Mouse (Mus musculus) macrophage (primary cell): ENCODE data around the gene Bicral. TPM values are rescaled to one million over a fixed set of nuclear protein-coding genes. Genes with fewer than 3 reads are reported as not detected.
"Not testable (repeated sequence)": the region's sequence is repeated elsewhere in the genome, so short reads cannot be mapped to it uniquely, and the experiment has no call there.

ENCODE experiments used
- H3K27ac ChIP-seq: fragments of 350-480 bp; formaldehyde crosslinking; 2 replicates; pipeline ENCODE4 v1.9.0; 2021
- H3K36me3 ChIP-seq: fragments of 350-480 bp; formaldehyde crosslinking; 2 replicates; pipeline ENCODE4 v1.9.0; 2021; ENCODE audit errors: inconsistent target
- H3K4me3 ChIP-seq: fragments of 350-480 bp; formaldehyde crosslinking; 2 replicates; pipeline ENCODE4 v1.9.0; 2021; ENCODE audit errors: inconsistent target
- H3K79me2 ChIP-seq: fragments of 350-480 bp; formaldehyde crosslinking; 2 replicates; pipeline ENCODE4 v1.9.0; 2021; ENCODE audit errors: inconsistent target
- WGBS: methylation state at CpG from one replicate; pipeline ENCODE4 v1.1.7; 2026; ENCODE audit warnings: inconsistent platforms; ENCODE audit not compliant: missing documents; 5-methylcytosine and 5-hydroxymethylcytosine counted together
- polyA plus RNA-seq: library from polyadenylated mRNA; stranded (reverse); fragments of 250-400 nt; gene quantifications from 3 replicates; pipeline ENCODE4 v1.2.4, GENCODE M21; 2018; ENCODE audit warnings: inconsistent platforms

The Bicral gene
- polyA plus RNA-seq, 1 experiment from 2014 or later = 9.3 TPM

- Histone ChIP-seq H3K27ac (no peak overlapping the region), H3K79me2 (peaks cover 10% of the 10 kb centered on the region; the same call in 1 of the 2 replicates), H3K4me3 (no peak overlapping the region), H3K36me3 (peaks cover 65% of the 10 kb centered on the region; the same call in 1 of the 2 replicates)
- 98% methylated on average over 6 of the region's 6 CpGs for WGBS
Measured at GRCm38 (mm10) chr17:46814497-46814896, 43.8 kb downstream of the Bicral start.

DNA sequence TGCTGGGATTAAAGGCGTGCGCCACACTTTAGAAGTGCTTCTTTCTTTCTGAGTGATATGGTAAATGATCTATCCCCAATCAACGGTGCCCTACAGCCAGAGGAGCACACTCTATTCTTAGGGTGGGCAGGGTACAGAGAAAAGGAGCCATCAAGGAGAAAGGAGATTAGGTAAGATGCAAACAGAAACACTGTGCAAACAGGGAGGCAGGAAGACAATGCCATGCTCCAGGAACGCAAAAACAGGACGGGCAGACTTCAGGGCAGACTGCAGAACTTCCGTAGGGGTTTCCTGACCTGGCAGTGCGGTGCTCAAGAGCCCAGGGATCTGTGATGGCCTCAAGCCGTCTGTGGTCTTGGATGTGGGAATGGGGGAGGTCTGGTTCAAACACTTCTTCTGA, 44.6 kb downstream of the Bicral start:
- Histone ChIP-seq H3K36me3 (peaks cover 66% of the 10 kb centered on the region; the same call in 1 of the 2 replicates), H3K27ac (no peak overlapping the region), H3K79me2 (peaks cover under 1% of the 10 kb centered on the region; the same call in 1 of the 2 replicates), H3K4me3 (no peak overlapping the region)
- 92% methylated on average over 8 of the region's 8 CpGs for WGBS

DNA sequence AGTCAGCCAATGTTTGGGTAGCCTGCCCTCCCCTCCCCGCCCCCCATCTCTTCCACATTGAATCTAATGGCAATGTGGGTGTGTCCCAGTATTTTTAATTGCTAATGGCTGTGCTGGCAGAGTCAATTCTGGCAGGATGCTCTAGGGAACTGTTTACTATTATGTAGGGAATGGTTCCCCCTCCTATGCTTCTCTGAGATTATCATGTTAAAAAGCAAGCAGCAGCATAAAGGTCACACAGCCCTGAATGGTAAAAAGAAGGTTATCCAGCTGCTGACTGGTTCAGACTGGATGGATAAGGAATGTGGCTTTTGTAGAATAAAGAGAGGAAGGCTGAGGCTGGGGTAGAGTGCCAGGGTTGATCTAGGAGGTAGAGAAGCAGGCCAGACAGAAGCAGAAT, 45.8 kb downstream of the Bicral start:
- H3K79me2 ChIP-seq = no peaks in the 10 kb centered on the region; the same call in 1 of the 2 replicates
- 100% methylated on average over 1 of the region's 1 CpGs for WGBS
- H3K4me3 ChIP-seq = no peak overlapping the region
- H3K27ac ChIP-seq = no peak overlapping the region
- H3K36me3 ChIP-seq = peaks cover 68% of the 10 kb centered on the region

GRCm38 (mm10) chr17:46810672-46811071, 47.6 kb downstream of the Bicral start:
- H3K36me3 ChIP-seq = peaks cover 78% of the 10 kb centered on the region
- WGBS = 100% methylated on average over 3 of the region's 3 CpGs
- no peak overlapping the region for H3K4me3 ChIP-seq
- H3K27ac ChIP-seq = no peak overlapping the region
- no peaks in the 10 kb centered on the region; the same call in 1 of the 2 replicates for H3K79me2 ChIP-seq

- no peak overlapping the region for H3K4me3 ChIP-seq
- WGBS = 89% methylated on average over 6 of the region's 6 CpGs
- H3K36me3 ChIP-seq = peaks cover 79% of the 10 kb centered on the region
- no peaks in the 10 kb centered on the region for H3K79me2 ChIP-seq
- no peak overlapping the region for H3K27ac ChIP-seq
Measured at GRCm38 (mm10) chr17:46809131-46809830, 49.0 kb downstream of the Bicral start.

DNA sequence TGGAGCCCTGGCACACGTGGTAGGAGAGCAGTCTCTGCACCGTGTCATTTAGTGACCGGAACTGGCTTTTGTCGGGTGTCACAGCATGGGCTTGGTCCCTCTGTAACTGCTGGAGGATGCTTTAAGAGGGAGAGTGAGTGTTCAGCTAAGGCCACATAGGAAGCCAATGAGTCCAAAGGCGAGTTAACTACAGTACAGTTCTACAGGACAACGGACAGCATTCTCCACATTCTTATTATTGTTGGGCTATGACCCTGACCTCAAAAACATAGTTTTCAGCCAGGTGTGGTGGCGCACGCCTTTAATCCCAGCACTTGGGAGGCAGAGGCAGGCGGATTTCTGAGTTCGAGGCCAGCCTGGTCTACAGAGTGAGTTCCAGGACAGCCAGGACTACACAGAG, 49.9 kb downstream of the Bicral start:
- Histone ChIP-seq H3K79me2 (no peaks in the 10 kb centered on the region), H3K4me3 (no peak overlapping the region), H3K36me3 (peaks cover 71% of the 10 kb centered on the region), H3K27ac (no peak overlapping the region)
- WGBS = 100% methylated on average over 6 of the region's 10 CpGs

DNA sequence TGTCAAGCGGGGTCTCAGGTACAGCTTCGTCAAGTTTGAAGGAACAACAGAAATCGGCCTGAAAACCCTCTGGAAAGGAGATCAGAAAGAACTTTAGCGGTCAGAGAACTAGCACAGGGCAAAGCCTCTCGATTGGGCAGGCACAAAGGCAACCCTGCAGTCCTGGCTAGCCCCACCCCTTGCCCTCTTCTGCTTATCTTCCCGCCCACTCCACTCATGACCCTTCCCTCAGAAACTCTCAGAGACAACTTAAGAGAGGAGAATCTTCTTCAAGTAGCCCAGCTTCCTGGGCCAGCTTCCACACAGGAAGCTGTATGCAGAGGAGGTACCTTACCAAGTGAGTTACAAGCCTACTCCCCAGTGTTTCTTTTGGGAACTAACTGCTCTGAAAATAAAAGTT, 56.5 kb downstream of the Bicral start:
- 88% methylated on average over 6 of the region's 6 CpGs for WGBS
- peaks cover 39% of the 10 kb centered on the region for H3K36me3 ChIP-seq
- H3K27ac ChIP-seq = peak overlapping the region; percentile 10; the same call in 1 of the 2 replicates

DNA sequence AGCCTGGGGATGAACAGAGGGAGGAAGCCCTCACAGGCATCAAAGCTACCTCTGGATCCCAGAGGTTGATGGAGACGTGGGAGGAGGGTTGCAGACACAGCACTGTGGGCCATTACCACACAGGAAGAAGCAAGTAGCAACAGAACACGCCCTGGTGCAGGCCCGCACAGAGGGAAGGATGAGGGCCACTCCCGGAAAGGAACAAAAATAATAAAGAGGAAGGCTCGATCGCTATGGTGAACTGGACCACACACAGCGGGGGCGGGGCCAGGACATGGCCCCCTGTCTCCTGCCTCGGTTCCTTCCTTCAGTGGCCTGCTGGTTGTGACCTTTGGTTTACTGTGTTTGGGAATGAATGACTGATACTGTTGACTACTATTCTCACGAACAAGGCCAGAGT, 58.6 kb downstream of the Bicral start:
- Histone ChIP-seq H3K4me3 (no peak overlapping the region), H3K36me3 (peaks cover 22% of the 10 kb centered on the region), H3K79me2 (no peaks in the 10 kb centered on the region), H3K27ac (no peak overlapping the region)
- 27% methylated on average over 9 of the region's 10 CpGs for WGBS

More for the DNA sequence above, 56.5 kb downstream of the Bicral start:
- Histone ChIP-seq H3K79me2 (no peaks in the 10 kb centered on the region), H3K4me3 (no peak overlapping the region)

GRCm38 (mm10) chr17:46797386-46797785, 60.9 kb downstream of the Bicral start:
- H3K27ac ChIP-seq = no peak overlapping the region
- H3K36me3 ChIP-seq = peaks cover 22% of the 10 kb centered on the region
- H3K79me2 ChIP-seq = no peaks in the 10 kb centered on the region
- 94% methylated on average over 4 of the region's 8 CpGs for WGBS
- no peak overlapping the region for H3K4me3 ChIP-seq

GRCm38 (mm10) chr17:46796743-46797142, 61.5 kb downstream of the Bicral start:
- Histone ChIP-seq H3K4me3 (no peak overlapping the region), H3K36me3 (peaks cover 19% of the 10 kb centered on the region), H3K79me2 (no peaks in the 10 kb centered on the region), H3K27ac (no peak overlapping the region)
- WGBS = 91% methylated on average over 4 of the region's 4 CpGs

- no peaks in the 10 kb centered on the region for H3K36me3 ChIP-seq
- H3K4me3 ChIP-seq = no peak overlapping the region
- no peaks in the 10 kb centered on the region for H3K79me2 ChIP-seq
- WGBS = 79% methylated on average over 2 of the region's 2 CpGs
- H3K27ac ChIP-seq = no peak overlapping the region
Measured at GRCm38 (mm10) chr17:46792963-46793362, 65.3 kb downstream of the Bicral start.

DNA sequence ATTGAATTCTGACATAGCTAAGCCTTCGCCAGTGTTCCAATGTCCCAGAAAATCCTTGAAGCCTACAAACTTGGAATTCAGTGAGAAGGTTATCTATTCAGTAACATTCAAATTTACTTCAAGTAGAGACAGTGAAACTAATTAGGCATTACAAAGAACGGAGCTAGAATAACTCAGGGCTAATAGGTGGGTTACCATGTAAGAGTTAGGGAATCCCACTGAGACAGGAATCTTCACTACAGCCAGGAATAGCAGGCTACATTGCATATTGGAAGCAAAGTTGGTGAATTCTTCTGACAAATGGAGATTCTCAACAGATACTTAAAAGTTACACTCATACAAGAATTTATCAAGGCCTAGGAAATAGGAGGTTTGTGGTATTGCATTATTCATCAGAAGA, 70.3 kb downstream of the Bicral start:
- H3K4me3 ChIP-seq, H3K79me2 ChIP-seq, H3K27ac ChIP-seq, H3K36me3 ChIP-seq: not testable (repeated sequence)
- WGBS = 92% methylated on average over 1 of the region's 2 CpGs

GRCm38 (mm10) chr17:46786952-46787351, 71.3 kb downstream of the Bicral start:
- no peak overlapping the region for H3K27ac ChIP-seq
- peaks cover 5% of the 10 kb centered on the region for H3K79me2 ChIP-seq
- H3K36me3 ChIP-seq = no peaks in the 10 kb centered on the region
- WGBS = 93% methylated on average over 5 of the region's 5 CpGs
- H3K4me3 ChIP-seq = no peak overlapping the region

- Histone ChIP-seq H3K79me2 (peaks cover 39% of the 10 kb centered on the region), H3K36me3 (peaks cover 25% of the 10 kb centered on the region), H3K4me3 (peak overlapping the region; percentile 80), H3K27ac (no peak overlapping the region)
- 94% methylated on average over 2 of the region's 2 CpGs for WGBS
Measured at GRCm38 (mm10) chr17:46783222-46783565, 75.1 kb downstream of the Bicral start.

GRCm38 (mm10) chr17:46782341-46783221, 75.7 kb downstream of the Bicral start, which contains the start of gene Rpl7l1:
Rpl7l1 (minus strand) TSS chr17:46782672.
- under 1% methylated on average over 44 of the region's 44 CpGs for WGBS
- Histone ChIP-seq H3K4me3 (peak within 1 kb of the TSS; percentile 80), H3K27ac (peak within 1 kb of the TSS; percentile 59), H3K36me3 (peaks cover 31% of the 10 kb centered on the region), H3K79me2 (peaks cover 39% of the 10 kb centered on the region)
